Mouse (Mus musculus): ENCODE results near the gene Klhdc2. TPM values are rescaled to one million over a fixed set of nuclear protein-coding genes. Genes with fewer than 3 reads are reported as not detected.

Gene Klhdc2
- total RNA-seq, 2 experiments from 2014 or later: 90.6 to 93.1 TPM

- peak; percentile 41 to 53 for DNase-seq
- intact Hi-C loops (cut with DNase I): loop anchor here (5.0 kb wide), 2 partner anchors 57 to 107 kb away; partner anchors contain the start of gene Klhdc1
Measured at GRCm38 (mm10) chr12:69299231-69299630, 2.8 kb downstream of the Klhdc2 start.

- intact Hi-C loops (cut with DNase I): loop anchor here (5.0 kb wide), 3 partner anchors 37 to 108 kb away; partner anchors contain the start of gene Klhdc1
- DNase-seq: no peak
Measured at GRCm38 (mm10) chr12:69299831-69300230, 3.4 kb downstream of the Klhdc2 start.

- intact Hi-C loops (cut with DNase I): loop anchor here (5.0 kb wide), 1 partner anchor 37 kb away; no protein-coding TSS in a partner anchor
Measured at GRCm38 (mm10) chr12:69300391-69300790, 3.9 kb downstream of the Klhdc2 start.

GRCm38 (mm10) chr12:69302171-69302570 lies 5.7 kb downstream of the Klhdc2 start:
- intact Hi-C loops (cut with DNase I): loop anchor here (5.0 kb wide), 1 partner anchor 35 kb away; no protein-coding TSS in a partner anchor
- no peak for DNase-seq

More at GRCm38 (mm10) chr12:69300391-69300790, 3.9 kb downstream of the Klhdc2 start:
- DNase-seq: no peak

- intact Hi-C loops (cut with DNase I): loop anchor here (5.0 kb wide), 1 partner anchor 33 kb away; no protein-coding TSS in a partner anchor
- DNase-seq: no peak
Measured at GRCm38 (mm10) chr12:69304051-69304450, 7.6 kb downstream of the Klhdc2 start.

- no peak for DNase-seq
- intact Hi-C loops (cut with DNase I): no loop called here
Measured at GRCm38 (mm10) chr12:69306333-69306732, 9.9 kb downstream of the Klhdc2 start.

GRCm38 (mm10) chr12:69309659-69310058 lies 13.2 kb downstream of the Klhdc2 start:
- intact Hi-C loops (cut with DNase I): no loop called here
- DNase-seq: no peak

- intact Hi-C loops (cut with DNase I): no loop called here
- DNase-seq: no peak
Measured at GRCm38 (mm10) chr12:69318431-69318830, 21.9 kb downstream of the Klhdc2 start.

- intact Hi-C loops (cut with DNase I): no loop called here
- DNase-seq: no peak
Measured at GRCm38 (mm10) chr12:69331187-69331586, 34.7 kb downstream of the Klhdc2 start.

GRCm38 (mm10) chr12:69332147-69332546 lies 35.7 kb downstream of the Klhdc2 start:
- intact Hi-C loops (cut with DNase I): no loop called here
- DNase-seq: no peak

- DNase-seq: peak in 1 of 2 experiments; percentile 42
- intact Hi-C loops (cut with DNase I): no loop called here
Measured at GRCm38 (mm10) chr12:69333547-69333946, 37.1 kb downstream of the Klhdc2 start.

- intact Hi-C loops (cut with DNase I): loop anchor here (5.0 kb wide), 1 partner anchor 347 kb away; no protein-coding TSS in a partner anchor
Measured at GRCm38 (mm10) chr12:69349928-69350327, 53.4 kb downstream of the Klhdc2 start.

GRCm38 (mm10) chr12:69351685-69352084 lies 55.2 kb downstream of the Klhdc2 start:
- intact Hi-C loops (cut with DNase I): loop anchor here (5.0 kb wide), 1 partner anchor 346 kb away; no protein-coding TSS in a partner anchor
- no peak for DNase-seq

More at GRCm38 (mm10) chr12:69349928-69350327, 53.4 kb downstream of the Klhdc2 start:
- no peak for DNase-seq

- peak; percentile 81 to 85 for DNase-seq
- intact Hi-C loops (cut with DNase I): no loop called here
Measured at GRCm38 (mm10) chr12:69356546-69357299, 60.2 kb downstream of the Klhdc2 start, which contains the start of gene Nemf. Nemf (minus strand) TSS chr12:69357165.

- DNase-seq: no peak
- intact Hi-C loops (cut with DNase I): no loop called here
Measured at GRCm38 (mm10) chr12:69357300-69357646, 60.8 kb downstream of the Klhdc2 start.

Other genes with a start within 250 kb of the Klhdc2 start
- 1,000 to 10,000 TPM; 1,350 to 1,379 TPM for gene Rps29, start 137.5 kb upstream of the Klhdc2 start, total RNA-seq (2021)
- gene Lrr1, start 127.9 kb upstream of the Klhdc2 start, total RNA-seq (2021): 1 to 10 TPM in 1 of 2 experiments, not detected in 1; 1.0 TPM
- 100 to 1,000 TPM; 211 to 226 TPM for gene Rpl36al, start 112.6 kb upstream of the Klhdc2 start, total RNA-seq (2021)
- gene Mgat2, start 112.5 kb upstream of the Klhdc2 start, total RNA-seq (2021): 10 to 100 TPM; 22.6 to 25.3 TPM
- 1 to 10 TPM; 2.9 to 4.1 TPM for gene Gm49383, start 99.6 kb upstream of the Klhdc2 start, total RNA-seq (2021)
- under 1 TPM; 0.76 TPM for gene Dnaaf2, start 98.3 kb upstream of the Klhdc2 start, total RNA-seq (2021)
- 1 to 10 TPM; 2.4 to 3.1 TPM for gene Gm49384, start 92.4 kb upstream of the Klhdc2 start, total RNA-seq (2021)
- gene Pole2, start 68.5 kb upstream of the Klhdc2 start, total RNA-seq (2021): 1 to 10 TPM; 1.6 to 2.0 TPM
- 10 to 100 TPM; 18.1 to 21.1 TPM for gene Klhdc1, start 55.5 kb upstream of the Klhdc2 start, total RNA-seq (2021)
- gene Nemf, start 60.5 kb downstream of the Klhdc2 start, total RNA-seq (2021): 10 to 100 TPM; 26.1 to 28.5 TPM
- 10 to 100 TPM; 51.8 to 57.0 TPM for gene Arf6, start 75.5 kb downstream of the Klhdc2 start, total RNA-seq (2021)
- 1 to 10 TPM in 1 of 2 experiments, not detected in 1; 1.1 TPM for gene Gm9887, start 75.8 kb downstream of the Klhdc2 start, total RNA-seq (2021)

All from heart, postnatal 14 days (tissue).